Mouse (Mus musculus) heart, embryonic 11.5 days (tissue): Measurements from ENCODE around the gene Rasgrp3. TPM values are rescaled to one million over a fixed set of nuclear protein-coding genes. Genes with fewer than 3 reads are reported as not detected.

Experiments
- ATAC-seq: fragments of 200-750 bp; cut with Nextera tagmentation; replicated peaks from 2 replicates; pipeline ENCODE4 v1.8.0; 2017; ENCODE audit warnings: moderate library complexity; ENCODE audit not compliant: insufficient number of reproducible peaks, low FRiP score, low TSS enrichment
- H3K27ac ChIP-seq: fragments of 300-500 bp; sonication (generic); 2 replicates; pipeline ENCODE4 v1.5.1; 2014; ENCODE audit warnings: mild to moderate bottlenecking, low read depth, low read length
- H3K27me3 ChIP-seq: fragments of 300-500 bp; sonication (generic); 2 replicates; pipeline ENCODE4 v1.6.1; 2014; ENCODE audit warnings: mild to moderate bottlenecking, low read length, mixed read lengths; ENCODE audit not compliant: control insufficient read depth, insufficient read depth
- H3K36me3 ChIP-seq: fragments of 300-500 bp; sonication (generic); 2 replicates; pipeline ENCODE4 v1.6.1; 2014; ENCODE audit warnings: mild to moderate bottlenecking, low read length, moderate library complexity, mixed read lengths; ENCODE audit not compliant: control insufficient read depth, insufficient read depth
- H3K4me1 ChIP-seq: fragments of 300-500 bp; sonication (generic); 2 replicates; pipeline ENCODE4 v1.6.1; 2014; ENCODE audit warnings: low read length; ENCODE audit not compliant: control insufficient read depth, insufficient read depth
- H3K4me2 ChIP-seq: fragments of 300-500 bp; sonication (generic); 2 replicates; pipeline ENCODE4 v1.6.1; 2014; ENCODE audit warnings: mild to moderate bottlenecking, moderate library complexity
- H3K4me3 ChIP-seq: fragments of 300-500 bp; sonication (generic); 2 replicates; pipeline ENCODE4 v1.5.1; 2014; ENCODE audit warnings: low read depth, low read length
- H3K9ac ChIP-seq: fragments of 300-500 bp; sonication (generic); 2 replicates; pipeline ENCODE4 v1.6.1; 2014; ENCODE audit warnings: mild to moderate bottlenecking, low read depth, low read length, moderate library complexity
- H3K9me3 ChIP-seq: fragments of 300-500 bp; sonication (generic); replicated peaks from 2 replicates; pipeline ENCODE4 v1.6.1; 2016; ENCODE audit warnings: low read length; ENCODE audit not compliant: control insufficient read depth
- WGBS: fragments of 180-500 bp; shearing (Covaris S2); extraction: QIAGEN DNeasy Blood & Tissue Kit; methylation state at CpG from one replicate; pipeline ENCODE4 v1.1.7; 2014; ENCODE audit not compliant: insufficient replicate concordance; 5-methylcytosine and 5-hydroxymethylcytosine counted together
- polyA plus RNA-seq: library from polyadenylated mRNA; unstranded; fragments of >200 nt; fragmentation: Nextera tagmentation; extraction: Ambion mirVana; gene quantifications from 2 replicates; pipeline ENCODE4 v1.2.1, GENCODE M21; 2014

Gene Rasgrp3
- polyA plus RNA-seq, 1 experiment from 2014 or later, result 18.3 TPM

- no peak overlapping the region for H3K4me3 ChIP-seq
- no peaks in the 10 kb centered on the region for H3K27me3 ChIP-seq
- no peak overlapping the region for H3K4me2 ChIP-seq
- no peak for ATAC-seq
- WGBS, result 50% methylated on average over 2 of the region's 2 CpGs
- no peak overlapping the region for H3K27ac ChIP-seq
- H3K9me3 ChIP-seq, result no peaks in the 10 kb centered on the region
- no peaks in the 10 kb centered on the region for H3K36me3 ChIP-seq
- no peak overlapping the region for H3K9ac ChIP-seq
- peaks cover 5% of the 10 kb centered on the region; the same call in 1 of the 2 replicates for H3K4me1 ChIP-seq
Observed at GRCm38 (mm10) chr17:75472379-75472778, 36.7 kb downstream of the Rasgrp3 start.

DNA sequence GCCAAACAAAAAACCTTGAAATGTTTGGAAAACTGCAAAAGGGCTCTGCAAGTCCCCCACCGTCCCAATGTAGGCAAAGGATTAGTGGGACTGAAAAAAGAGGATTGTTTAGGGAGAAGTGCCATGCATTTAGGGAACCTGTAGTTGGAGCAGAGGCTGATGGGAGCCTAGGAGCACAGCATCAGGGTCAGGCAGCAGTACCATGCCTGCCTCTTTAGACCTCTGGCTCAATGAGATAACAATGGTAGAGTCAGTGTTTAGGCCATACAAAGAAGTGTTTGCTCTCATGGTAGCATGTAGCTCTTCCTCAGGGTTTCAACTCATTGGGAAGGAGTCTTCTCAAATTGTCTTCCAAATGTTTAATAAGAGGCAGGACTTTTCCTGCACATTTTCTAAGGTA is 40.3 kb downstream of the Rasgrp3 start:
- ATAC-seq, result no peak
- 55% methylated on average over 1 of the region's 1 CpGs for WGBS
- H3K4me2 ChIP-seq, result no peak overlapping the region

DNA sequence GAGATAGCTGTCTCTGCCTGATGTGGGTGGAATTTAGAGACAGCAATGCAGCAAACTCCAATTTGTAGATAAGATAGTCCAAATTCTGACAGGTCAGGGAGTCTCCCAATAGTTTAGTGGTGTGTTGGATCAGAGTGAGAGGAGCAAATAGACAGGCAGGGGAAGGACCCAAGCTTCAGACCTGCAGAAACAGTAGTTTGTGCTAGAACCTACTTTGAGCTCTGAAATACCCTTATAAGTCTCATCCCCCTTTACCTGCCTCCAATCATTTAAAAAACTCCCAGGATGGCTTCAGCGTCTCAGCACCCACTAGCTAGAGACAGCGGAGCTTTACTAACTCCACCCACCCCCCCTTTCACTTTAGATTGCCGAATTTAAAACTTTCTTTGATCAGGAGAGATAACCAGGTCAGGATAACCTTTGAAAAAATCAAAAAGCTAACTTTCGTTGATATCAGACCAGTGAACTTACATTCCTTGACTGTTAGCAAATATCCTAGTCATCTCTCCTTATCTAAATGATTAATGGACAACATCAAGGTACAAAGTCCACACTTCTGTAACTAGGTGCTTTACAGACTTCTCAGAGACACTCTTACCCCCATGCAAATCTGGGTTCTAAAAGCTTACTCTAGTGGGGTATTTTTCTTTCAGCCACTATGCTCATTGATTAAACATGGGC is 41.2 kb downstream of the Rasgrp3 start:
- Histone ChIP-seq H3K27me3 (no peaks in the 10 kb centered on the region), H3K4me2 (no peak overlapping the region), H3K9me3 (no peaks in the 10 kb centered on the region), H3K4me3 (no peak overlapping the region), H3K27ac (no peak overlapping the region), H3K9ac (no peak overlapping the region), H3K4me1 (peaks cover 5% of the 10 kb centered on the region), H3K36me3 (no peaks in the 10 kb centered on the region)
- 35% methylated on average over 4 of the region's 4 CpGs for WGBS
- no peak for ATAC-seq

More for the DNA sequence above, 40.3 kb downstream of the Rasgrp3 start:
- no peaks in the 10 kb centered on the region for H3K36me3 ChIP-seq
- H3K4me1 ChIP-seq, result peaks cover 5% of the 10 kb centered on the region
- H3K27me3 ChIP-seq, result no peaks in the 10 kb centered on the region
- H3K4me3 ChIP-seq, result no peak overlapping the region
- no peak overlapping the region for H3K27ac ChIP-seq
- no peak overlapping the region for H3K9ac ChIP-seq
- H3K9me3 ChIP-seq, result no peaks in the 10 kb centered on the region

DNA sequence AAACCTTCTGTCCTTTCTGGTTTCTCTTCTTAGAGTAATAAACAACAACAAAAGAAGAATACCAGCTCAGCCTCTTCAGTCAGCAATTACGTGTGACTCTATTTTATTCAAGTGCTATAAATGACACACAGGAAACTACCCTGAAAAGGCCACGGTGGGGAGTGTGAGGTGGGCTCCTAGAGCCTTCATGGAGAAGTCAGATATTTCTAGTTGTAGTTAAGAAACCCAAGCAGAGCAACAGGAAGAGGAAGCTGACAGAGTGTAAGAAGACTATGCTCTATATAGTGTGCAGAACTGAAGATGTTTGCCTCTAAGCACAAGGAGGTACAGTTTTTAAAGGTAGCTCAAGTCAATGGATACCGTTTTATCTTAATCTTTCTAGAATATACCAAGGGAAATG is 42.0 kb downstream of the Rasgrp3 start:
- no peak overlapping the region for H3K9ac ChIP-seq
- no peak overlapping the region for H3K27ac ChIP-seq
- 64% methylated on average over 3 of the region's 3 CpGs for WGBS
- H3K4me2 ChIP-seq, result no peak overlapping the region
- no peaks in the 10 kb centered on the region for H3K27me3 ChIP-seq
- H3K36me3 ChIP-seq, result no peaks in the 10 kb centered on the region
- peaks cover 5% of the 10 kb centered on the region for H3K4me1 ChIP-seq
- no peak for ATAC-seq
- H3K4me3 ChIP-seq, result no peak overlapping the region
- no peaks in the 10 kb centered on the region for H3K9me3 ChIP-seq

DNA sequence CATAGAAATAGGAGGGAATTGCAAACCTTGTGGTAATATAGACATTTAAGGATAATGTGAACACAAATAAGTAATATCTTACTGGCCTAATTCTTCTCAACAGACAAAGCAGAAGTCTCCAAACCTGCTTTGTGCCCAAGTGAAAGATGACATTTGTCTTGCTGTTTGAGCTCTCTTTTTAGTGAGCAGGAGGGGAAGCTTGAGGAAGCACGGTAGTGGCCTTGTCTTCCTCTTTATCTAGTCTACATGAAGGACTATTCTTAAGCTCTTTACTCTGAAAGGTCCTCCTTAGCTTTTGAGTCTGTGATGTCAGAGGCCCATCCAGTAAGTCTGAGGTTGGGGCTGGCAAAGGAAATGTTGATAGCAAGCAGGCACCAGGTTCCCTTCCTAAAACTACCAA is 43.1 kb downstream of the Rasgrp3 start:
- no peaks in the 10 kb centered on the region for H3K27me3 ChIP-seq
- no peak for ATAC-seq
- no peaks in the 10 kb centered on the region for H3K9me3 ChIP-seq
- H3K4me3 ChIP-seq, result no peak overlapping the region
- peaks cover 5% of the 10 kb centered on the region for H3K4me1 ChIP-seq
- no peaks in the 10 kb centered on the region for H3K36me3 ChIP-seq
- no peak overlapping the region for H3K27ac ChIP-seq
- WGBS, result 36% methylated on average over 1 of the region's 1 CpGs
- no peak overlapping the region for H3K4me2 ChIP-seq
- H3K9ac ChIP-seq, result no peak overlapping the region

GRCm38 (mm10) chr17:75479663-75480062 is 44.0 kb downstream of the Rasgrp3 start:
- Histone ChIP-seq H3K4me1 (peaks cover 5% of the 10 kb centered on the region), H3K27me3 (no peaks in the 10 kb centered on the region), H3K4me2 (no peak overlapping the region), H3K27ac (no peak overlapping the region), H3K9me3 (no peaks in the 10 kb centered on the region), H3K9ac (no peak overlapping the region), H3K36me3 (no peaks in the 10 kb centered on the region), H3K4me3 (no peak overlapping the region)
- no peak for ATAC-seq
- 87% methylated on average over 2 of the region's 2 CpGs for WGBS

GRCm38 (mm10) chr17:75480379-75480778 is 44.7 kb downstream of the Rasgrp3 start:
- no peak for ATAC-seq
- Histone ChIP-seq H3K4me2 (no peak overlapping the region), H3K4me1 (peaks cover 5% of the 10 kb centered on the region), H3K36me3 (no peaks in the 10 kb centered on the region), H3K9me3 (no peaks in the 10 kb centered on the region), H3K4me3 (no peak overlapping the region), H3K9ac (no peak overlapping the region), H3K27ac (no peak overlapping the region), H3K27me3 (no peaks in the 10 kb centered on the region)
- 48% methylated on average over 3 of the region's 3 CpGs for WGBS

- no peak for ATAC-seq
- WGBS, result 66% methylated on average over 3 of the region's 3 CpGs
- no peak overlapping the region for H3K4me3 ChIP-seq
- no peak overlapping the region for H3K9ac ChIP-seq
- H3K36me3 ChIP-seq, result no peaks in the 10 kb centered on the region
- H3K9me3 ChIP-seq, result no peaks in the 10 kb centered on the region
- H3K4me1 ChIP-seq, result no peaks in the 10 kb centered on the region
- no peaks in the 10 kb centered on the region for H3K27me3 ChIP-seq
- no peak overlapping the region for H3K4me2 ChIP-seq
- no peak overlapping the region for H3K27ac ChIP-seq
Observed at GRCm38 (mm10) chr17:75486205-75486604, 50.5 kb downstream of the Rasgrp3 start.

DNA sequence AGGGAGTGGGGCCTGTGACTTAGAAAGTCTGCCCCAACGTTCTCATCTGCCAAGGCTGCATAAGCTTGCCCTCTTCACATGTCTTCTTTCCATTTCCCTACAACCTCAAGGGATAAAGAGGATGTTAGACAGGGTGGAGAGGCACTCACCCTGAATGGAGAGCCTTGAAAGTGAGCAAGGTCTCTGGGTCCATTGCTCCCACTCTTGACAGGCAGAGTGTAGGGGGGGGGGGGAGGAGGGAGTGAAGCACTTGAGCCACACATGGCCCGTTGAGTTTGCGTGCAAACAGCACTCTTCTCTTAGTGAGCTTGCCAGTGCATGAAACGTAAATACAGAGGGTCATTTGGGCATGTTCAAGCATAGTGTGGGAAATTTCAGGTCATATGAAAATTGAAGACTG is 59.5 kb downstream of the Rasgrp3 start:
- no peaks in the 10 kb centered on the region for H3K27me3 ChIP-seq
- H3K9ac ChIP-seq, result no peak overlapping the region
- H3K27ac ChIP-seq, result no peak overlapping the region
- H3K9me3 ChIP-seq, result no peaks in the 10 kb centered on the region
- no peak for ATAC-seq
- peaks cover 3% of the 10 kb centered on the region; the same call in 1 of the 2 replicates for H3K4me1 ChIP-seq
- no peak overlapping the region for H3K4me2 ChIP-seq
- H3K36me3 ChIP-seq, result no peaks in the 10 kb centered on the region
- no peak overlapping the region for H3K4me3 ChIP-seq
- WGBS, result 66% methylated on average over 4 of the region's 4 CpGs
